Mouse (Mus musculus): ENCODE results near the gene Fancc.

- TF ChIP-seq CTCF (IDR thresholded peaks at IDR 0.05; ENCODE audit: low read depth), result no peak
- no peak for TF ChIP-seq EP300 (IDR thresholded peaks at IDR 0.05; ENCODE audit: low read depth)
Measured at GRCm38 (mm10) chr13:63382206-63382605, 114.9 kb downstream of the Fancc start.
